Mouse (Mus musculus) Muller cell, postnatal 12 days (primary cell): Measurements from ENCODE around the gene Atrnl1.
"Not testable (repeated sequence)": the region's sequence is repeated elsewhere in the genome, so short reads cannot be mapped to it uniquely, and the experiment has no call there.

Experiments used
- DNase-seq: peaks from one replicate; pipeline ENCODE4 v3.0.0-alpha.2; 2015; ENCODE audit errors: inconsistent ontology term

Atrnl1 gene

DNA sequence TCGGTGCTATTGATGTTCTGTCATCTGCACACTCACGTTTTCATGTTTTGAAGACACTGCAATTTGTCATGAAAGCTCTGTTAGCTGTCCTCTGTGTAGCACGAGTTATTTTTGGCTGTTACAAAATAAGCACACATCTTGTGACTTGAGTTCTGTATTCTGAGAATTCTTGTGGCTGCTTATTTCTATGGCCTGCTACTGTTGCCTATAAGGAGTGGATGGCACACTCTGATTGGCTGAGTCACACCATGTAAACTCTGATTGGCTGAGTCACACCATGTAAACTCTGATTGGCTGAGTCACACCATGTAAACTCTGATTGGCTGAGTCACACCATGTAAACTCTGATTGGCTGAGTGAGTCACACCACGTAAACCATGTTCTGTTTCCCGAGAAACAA lies 85.9 kb downstream of the Atrnl1 start:
- DNase-seq = not testable (repeated sequence)

DNA sequence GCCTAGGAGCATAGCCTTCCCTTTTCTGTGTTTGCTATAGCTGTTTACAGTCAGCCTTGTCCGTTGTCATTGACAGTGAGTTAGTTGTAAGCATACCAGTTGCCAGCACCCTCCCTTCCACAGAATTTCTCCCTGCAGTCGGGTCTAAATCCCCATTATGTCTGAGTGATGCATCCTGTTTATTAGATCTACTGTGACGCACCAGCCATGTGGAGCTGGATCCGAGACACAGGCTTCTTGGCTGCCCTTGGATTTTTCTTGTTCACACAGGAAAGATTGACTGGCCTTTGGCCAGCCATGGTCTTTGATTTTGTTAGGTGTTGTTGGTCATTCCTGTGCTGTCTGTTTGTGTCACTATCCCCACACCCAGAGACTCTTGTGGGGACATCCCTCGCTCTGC lies 102.3 kb downstream of the Atrnl1 start:
- peak; percentile 15 for DNase-seq

DNA sequence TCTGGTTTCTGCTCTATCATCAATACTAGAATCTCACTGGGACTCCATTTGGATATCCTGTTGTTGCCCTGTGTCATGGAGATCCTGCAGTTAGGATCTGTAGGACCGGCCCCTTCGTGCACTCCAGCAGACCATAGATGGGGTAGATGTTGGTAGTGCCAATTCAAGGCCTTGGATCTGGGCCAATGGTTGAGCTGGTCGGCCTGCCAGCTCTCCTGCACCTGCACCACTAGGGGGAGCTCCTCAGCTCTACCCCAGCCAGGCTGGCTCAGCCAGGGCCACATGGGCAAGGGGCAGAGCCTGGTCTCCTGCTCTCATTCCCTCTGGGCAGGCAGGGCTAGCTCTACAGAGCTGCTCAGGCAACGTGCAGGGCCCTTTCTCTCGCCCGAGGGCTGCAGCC lies 114.1 kb downstream of the Atrnl1 start:
- DNase-seq = no peak

DNA sequence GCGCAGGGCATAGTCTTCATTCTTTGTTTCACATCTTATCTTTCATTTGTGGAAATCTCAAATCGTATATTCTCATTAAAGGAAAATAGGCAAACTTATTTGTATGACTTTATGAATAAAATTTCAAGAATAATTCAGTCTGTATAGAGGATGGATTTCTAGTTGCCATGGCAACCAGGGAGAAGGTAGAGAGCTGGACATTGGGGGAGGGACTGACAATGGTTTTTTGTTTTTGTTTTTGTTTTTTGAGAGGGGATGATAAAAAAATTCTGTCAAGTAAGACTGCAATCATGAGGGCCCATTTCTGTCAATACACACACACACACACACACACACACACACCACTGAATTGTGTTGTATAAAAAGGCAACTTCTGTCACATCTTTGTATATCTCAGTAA lies 114.5 kb downstream of the Atrnl1 start:
- DNase-seq = no peak

DNA sequence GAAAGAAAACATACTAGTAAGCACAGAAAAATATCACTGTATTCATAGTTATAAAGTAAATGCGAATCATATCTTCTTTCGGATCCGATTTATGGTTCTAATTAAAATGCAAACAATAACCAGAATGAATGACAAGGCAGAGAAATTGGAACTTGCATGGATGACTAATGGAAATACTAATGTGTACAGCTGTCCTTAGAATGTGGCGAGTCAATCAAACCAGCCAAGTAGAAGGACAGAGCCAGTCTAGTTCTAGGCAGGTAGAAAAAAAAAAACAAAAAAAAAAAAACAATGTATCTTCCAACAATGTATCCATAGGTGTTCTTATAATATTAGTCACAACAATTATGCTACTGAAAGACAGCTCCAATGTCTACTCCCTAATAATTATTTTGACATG lies 116.2 kb downstream of the Atrnl1 start:
- peak; percentile 20 for DNase-seq

DNA sequence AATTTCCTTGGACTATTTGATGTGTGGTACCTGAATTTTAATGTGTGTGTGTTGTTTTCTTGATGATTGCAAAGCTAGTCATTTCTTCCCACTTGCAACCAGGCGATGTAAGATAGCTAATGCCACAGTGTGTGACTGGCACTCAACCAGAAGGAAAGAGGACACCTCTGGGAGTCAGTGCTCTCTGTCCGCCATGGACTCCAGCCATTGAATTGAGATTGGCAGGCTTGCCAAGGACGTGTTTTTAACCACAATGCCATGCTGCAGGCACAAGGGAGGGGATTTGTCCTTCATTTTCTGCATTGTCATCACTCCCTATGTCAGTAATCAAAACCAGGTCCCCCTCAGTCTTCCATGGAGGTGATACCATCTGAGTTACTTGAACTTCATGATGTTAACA lies 126.6 kb downstream of the Atrnl1 start:
- no peak for DNase-seq

DNA sequence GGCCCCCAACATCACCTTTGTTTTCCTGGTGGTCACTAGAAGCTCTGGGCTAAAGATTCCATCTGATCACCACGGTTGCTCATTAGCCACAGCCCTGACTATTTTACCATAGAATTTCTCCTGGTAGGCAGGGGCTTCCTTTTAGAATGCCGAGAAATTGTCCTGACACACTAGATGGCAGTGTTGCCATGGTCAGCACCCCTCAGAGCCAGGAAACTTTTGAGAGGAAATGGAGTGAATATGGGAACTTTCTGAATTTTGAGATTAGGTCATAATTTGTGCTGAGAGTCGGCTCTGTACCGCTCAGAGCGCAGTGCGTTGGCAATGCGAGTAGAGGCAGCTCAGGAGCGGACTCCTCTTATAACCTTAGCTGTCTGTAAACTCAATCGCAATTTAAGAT lies 134.7 kb downstream of the Atrnl1 start:
- DNase-seq = peak; percentile 41

DNA sequence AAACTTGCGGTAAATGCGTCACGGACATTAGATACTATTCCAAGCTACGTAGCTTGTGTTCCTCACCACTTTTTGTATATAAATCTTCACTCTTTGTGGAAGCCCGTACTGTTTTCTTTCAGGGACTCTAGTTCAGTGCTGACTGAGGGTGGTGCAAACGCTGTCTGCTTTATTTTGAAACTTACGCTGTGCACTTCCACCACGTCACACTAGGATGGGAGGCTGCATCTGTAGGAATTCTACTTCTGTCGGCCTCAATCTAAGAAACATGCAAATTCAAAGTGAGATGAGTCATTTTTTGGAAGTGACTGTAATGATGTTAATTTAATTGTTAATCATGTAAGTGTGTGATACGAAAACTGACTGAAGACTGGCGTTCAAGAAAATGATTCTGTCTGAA lies 135.7 kb downstream of the Atrnl1 start:
- DNase-seq = no peak

DNA sequence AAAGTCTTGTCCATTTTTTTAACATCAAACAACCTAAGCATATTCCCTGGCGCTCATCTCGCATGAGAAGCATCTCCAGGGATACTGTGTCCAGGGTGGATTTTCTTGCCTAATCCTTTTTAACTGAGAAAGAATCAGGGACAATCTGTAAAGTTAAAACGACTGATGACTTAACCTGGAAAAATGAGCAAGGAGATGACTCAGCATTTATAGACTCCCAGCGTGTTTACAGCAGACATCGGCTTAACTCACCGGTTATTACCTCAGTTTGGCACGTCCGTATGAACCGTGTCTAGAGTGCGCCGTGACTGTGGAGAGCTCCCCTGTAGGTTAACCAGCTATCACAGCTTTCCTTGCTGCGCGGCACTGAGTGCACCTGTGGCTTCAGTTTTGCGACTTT lies 141.4 kb downstream of the Atrnl1 start:
- DNase-seq = no peak

DNA sequence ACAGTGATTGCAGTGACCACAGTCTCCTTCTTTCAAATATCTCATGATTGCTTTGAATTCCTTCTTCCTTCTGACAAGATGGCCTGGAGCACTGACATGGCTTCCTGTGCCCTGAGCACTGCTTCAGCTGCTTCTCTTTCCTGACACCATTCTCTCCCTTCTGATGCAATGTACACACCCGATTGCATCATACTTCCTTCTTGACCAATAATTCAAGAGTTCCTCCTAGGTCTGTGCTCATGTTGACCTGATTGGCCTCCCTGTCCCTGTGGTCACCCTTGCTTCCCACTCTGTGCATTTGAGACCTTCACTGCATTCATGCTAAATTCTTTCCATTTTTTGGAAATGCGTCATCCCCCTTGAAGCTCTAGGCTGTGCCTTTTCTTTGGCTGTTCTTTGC lies 151.7 kb downstream of the Atrnl1 start:
- peak; percentile 51 for DNase-seq

DNA sequence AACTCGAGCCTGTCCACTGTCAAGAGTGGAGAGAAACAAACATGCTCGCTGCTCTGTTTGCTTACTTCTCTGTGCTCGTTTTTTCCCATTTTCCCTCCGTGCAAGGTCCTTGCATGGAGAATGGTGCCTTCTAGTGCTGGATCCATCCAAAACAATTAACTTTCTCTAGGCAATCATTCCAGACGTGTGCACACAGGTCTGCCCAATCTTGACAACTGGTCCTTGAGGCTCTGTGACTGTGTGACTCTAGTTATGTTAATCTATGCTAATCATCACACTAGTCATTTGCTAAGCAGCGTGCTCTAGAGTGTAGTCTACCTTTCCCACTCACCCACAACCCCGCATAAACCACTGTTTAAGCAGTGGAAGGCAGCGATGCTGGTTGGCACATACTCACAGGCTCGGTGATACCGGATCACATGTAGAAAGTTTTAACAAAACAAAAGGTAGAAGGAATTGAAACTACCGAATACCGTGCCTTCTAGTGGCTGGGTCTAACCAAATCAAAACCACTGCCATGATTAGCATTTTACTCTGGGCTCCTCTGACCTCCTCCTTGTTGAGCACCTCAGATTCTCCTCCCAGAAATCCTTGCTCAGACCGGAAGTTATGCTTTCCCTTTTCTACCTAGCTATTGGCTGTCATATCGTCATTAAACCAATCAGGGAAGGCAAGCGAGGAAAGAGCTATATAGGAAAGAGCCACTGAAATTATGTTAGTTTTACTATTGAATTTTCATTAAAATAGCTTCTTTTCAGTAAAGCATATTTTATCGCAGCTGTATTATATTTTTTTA lies 153.9 kb downstream of the Atrnl1 start:
- DNase-seq = no peak

DNA sequence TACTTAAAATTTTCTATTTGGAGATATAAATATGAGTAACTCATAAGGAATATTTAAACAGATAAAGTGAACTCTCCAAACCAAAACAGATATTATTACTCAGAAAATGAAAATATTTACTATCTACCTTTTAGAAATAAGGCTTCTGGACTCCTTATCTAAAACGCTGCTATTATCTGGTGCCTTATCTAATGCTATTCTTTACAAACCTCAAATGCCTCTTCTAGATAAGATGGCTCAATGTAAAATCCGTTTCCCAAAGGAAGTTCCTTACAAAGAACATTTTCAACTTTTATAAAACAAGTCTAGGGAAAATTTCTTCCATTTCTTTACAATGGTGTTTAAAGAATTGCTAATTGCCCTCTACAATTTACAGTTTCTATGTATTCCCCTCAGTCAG lies 156.2 kb downstream of the Atrnl1 start:
- no peak for DNase-seq

DNA sequence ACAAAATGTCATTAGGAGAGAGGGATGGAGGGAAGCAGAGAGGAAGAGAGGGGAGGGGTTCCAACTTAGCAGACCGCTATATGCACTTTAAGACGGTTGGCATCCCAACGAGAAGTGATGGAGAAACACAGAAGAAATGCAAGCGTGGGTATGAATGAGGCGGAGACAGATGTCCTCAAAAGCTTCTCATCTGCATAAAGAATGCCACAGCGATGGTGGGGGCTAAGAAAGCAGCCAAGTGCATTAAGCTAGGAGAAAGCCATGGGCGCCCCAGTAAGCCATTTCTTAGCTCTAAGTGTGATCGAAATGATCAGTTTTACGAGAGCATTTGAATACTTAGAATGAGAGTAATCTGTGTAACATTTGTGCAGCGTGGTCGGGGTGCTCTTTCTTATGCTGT lies 157.8 kb downstream of the Atrnl1 start:
- no peak for DNase-seq

DNA sequence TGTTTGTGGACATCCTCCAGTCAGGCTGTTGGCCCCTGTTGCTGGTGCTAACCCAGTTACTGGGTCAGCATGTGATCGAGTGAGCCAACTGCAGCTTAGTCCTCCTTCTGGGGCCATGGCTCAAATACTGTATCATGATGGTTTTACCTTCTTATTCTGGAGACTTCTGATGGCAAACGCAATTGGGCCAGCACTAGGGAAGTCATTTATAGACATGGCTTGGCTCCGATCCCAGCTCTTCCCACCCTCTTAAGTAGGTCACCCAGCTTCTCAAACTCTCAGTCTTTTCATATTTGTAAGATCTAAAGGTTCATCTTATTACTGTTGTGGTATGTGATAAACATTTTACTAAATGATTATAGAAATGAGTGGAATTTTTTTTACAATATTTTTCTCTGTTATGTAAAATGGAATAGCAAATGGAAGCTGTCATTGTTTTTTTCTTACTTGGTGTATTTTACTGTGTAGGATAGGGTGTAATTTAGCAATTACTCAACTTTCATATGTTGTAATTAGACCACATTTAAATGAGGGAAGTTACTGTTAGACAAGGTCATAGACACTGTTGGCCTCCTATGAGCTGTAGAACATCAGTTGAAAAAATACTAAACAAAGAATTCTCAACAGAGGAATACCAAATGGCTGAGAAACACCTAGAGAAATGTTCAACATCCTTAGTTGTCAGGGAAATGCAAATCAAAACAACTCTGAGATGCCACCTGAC lies 171.7 kb downstream of the Atrnl1 start:
- peak; percentile 20 for DNase-seq

DNA sequence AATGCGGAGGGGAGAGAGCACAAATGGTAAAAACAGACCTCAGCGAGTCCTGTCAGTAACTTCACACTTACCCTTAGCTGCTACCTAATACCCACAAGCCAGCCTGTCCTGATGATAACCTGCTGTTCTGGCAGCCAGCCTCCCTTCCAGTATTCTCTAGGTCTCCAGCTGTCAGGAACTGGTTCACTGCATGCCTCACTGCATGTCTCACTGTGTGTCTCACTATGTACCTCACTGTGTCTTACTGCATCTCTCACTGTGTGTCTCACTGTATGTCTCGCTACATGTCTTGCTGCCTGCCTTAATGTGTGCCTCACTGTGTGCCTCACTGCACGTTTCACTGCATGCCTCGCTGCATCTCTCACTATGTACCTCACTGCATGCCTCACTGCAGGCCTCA lies 175.9 kb downstream of the Atrnl1 start:
- DNase-seq = no peak

DNA sequence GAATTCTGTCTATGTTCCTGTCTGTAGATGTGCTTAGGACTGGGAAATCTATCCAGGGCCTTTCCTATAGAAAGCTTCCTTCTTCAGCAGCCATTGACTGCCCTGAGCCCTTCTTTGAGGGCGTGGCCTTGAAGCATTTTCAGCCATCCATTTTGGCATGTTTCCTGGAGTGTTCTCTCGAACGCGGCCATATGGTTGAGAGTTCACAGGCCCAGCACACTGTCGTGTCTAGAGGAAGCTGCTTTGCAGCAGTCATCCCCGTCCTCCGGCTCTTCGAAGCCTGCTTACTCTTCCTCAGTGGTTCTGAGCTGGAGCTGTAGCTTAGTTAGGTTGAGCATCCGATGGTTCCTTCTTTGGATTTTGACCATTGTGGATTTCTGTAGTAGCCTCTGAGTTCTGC lies 191.4 kb downstream of the Atrnl1 start:
- no peak for DNase-seq

DNA sequence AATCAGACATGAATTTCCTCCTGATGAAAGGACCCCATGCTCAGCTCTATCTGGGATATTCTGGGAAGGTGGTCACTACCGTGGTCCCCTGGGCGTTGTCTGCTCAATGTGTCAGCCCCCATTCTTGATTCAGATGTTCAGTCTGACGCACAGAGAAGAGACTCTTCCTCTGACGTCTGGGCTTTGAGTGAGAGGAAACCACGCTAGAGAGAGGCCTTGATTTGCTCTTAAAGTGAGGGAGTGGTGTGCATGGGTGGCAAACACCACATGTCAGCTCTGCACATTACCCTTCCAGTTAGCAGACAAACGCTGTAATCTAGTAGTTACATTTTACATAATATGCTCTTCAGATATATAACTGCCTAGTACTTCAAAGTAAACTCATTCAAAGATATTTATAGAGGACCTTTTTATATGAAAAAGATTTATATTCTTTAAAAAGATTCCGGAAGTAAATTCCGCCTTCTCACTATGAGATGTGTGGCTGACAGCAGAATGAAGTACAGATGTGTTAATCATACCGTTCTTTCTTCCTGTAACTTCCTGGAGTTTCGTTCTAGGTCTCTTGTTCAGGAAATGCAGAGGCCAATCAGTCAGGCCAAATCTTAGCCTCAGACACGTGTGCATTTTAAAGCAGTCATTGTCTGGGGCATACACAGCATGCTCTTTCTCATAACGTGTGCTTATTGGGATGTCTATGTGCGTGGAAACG lies 192.1 kb downstream of the Atrnl1 start:
- no peak for DNase-seq

DNA sequence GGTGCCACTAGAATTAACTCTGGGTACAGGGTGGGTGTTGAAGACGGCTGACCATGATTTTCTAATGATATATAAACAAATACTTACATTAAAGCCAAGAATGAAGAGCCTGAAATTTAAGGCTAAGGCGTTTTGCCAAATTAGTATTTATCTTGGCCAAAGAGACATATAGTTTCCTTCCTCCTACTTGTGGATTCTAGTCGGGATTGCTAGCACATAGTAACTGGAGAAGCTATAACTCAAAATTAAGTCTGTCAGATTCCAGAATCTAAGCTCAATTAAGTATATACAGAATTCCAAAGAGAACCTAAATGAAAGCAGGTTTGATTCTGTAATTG lies 192.6 kb downstream of the Atrnl1 start:
- DNase-seq = no peak

DNA sequence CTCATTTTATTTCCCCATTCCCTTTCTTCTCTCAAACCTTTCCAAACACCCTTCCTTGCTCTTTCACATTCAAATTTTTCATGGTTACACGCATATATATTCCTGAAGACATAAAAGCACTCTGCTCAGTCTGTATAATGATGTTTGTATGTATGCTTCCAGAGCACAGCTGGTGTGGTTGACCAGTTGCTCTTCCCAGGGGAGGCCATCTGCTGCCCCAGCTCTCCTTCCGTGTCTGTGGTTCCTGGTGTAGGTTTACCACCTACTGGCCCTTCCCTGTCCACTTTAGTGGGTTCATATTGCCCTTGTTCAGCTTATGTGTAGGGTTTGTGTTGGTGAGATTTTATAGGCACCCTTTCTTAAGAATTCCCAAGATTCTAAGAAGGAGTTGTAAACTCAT lies 197.5 kb downstream of the Atrnl1 start:
- no peak for DNase-seq

DNA sequence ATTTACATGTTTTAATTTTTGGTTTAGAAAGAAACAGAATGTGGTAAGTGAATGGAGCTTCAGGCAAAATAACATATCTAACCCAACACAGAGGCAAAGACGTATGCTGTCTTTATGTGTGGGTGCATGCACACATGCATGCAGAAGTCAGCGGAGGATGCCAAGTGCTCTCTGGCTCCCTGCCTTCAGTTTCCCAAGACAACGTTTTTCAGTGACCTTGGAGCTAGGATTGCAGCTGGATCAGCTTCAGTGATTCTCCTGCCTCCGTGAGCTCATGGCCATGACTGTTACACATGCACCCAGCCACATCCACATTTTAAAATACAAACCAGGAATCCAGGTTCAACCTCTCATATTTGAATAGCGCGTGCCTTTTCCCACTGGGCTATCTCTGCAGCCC lies 203.5 kb downstream of the Atrnl1 start:
- DNase-seq = no peak

DNA sequence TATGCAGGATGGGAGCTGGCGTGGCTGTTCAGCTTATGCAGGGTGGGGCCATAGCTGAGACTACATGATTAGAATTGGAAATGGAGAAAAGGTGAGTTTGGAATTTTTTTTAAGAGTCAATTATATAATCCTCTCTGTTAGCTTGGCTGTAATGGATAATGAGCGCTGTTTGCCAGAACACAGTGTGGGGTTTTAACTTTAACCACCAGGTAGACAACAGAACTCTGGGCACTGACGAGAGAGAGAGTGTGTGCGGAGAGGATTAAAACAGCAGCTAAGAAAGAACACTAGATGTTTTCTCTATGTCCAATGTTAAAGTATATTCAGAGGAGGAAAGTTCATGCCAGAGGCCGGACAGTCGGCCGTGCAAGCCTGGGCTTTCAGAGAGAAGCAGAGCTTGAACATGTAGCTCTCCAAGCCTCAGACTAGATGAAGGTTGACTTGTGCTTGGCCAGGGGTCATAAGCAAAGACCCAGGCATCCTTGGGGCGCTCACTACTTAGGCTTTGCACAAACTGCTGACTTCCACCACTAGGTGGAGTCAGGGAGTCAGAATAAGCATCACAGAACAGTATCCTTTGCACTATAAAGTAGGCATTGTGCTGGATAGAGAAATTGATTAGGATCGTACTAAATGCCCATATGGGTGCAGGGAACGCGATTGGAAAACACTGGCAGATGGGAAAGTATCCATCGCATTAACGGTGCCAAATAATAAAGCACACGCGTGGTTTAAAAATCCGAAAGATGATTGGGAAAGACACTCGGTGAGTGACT lies 205.6 kb downstream of the Atrnl1 start:
- DNase-seq = no peak

DNA sequence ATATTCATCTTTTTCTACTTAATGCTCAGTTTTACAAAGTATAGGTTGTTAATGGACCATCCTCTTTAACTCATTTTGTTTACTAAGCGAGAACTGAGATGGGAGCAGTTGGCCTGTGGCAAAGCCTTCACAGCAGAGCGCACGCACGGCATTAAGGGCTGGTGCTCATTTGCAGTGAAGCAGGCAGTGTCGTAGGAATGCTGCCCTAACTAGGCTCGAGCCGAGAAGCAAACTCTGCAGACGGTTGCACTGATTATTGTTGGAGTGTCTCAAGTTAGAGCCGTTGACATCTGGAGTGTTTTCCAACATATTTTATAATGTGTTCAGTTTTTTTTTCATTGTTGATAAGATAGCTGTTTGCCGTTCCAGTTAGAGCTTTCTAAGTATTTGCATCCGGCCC lies 206.9 kb downstream of the Atrnl1 start:
- no peak for DNase-seq
